Mouse (Mus musculus) liver, postnatal 0 days (tissue): ENCODE measurements at regions not wholly inside any gene's neighbourhood (a gene's known extent, or its start where the extent isn't known, plus 50 kb on each side); places are given as distances from the start of the nearest gene placed in this dataset.

Source experiments
- CTCF ChIP-seq: sonication (generic); IDR thresholded peaks from 2 replicates; pipeline ENCODE4 v1.5.1; 2016; ENCODE audit warnings: antibody characterized with exemption, low read depth
- EP300 ChIP-seq: IDR thresholded peaks from 2 replicates; pipeline ENCODE4 v1.6.1; 2016; ENCODE audit warnings: antibody characterized with exemption, low read depth, mild to moderate bottlenecking

DNA sequence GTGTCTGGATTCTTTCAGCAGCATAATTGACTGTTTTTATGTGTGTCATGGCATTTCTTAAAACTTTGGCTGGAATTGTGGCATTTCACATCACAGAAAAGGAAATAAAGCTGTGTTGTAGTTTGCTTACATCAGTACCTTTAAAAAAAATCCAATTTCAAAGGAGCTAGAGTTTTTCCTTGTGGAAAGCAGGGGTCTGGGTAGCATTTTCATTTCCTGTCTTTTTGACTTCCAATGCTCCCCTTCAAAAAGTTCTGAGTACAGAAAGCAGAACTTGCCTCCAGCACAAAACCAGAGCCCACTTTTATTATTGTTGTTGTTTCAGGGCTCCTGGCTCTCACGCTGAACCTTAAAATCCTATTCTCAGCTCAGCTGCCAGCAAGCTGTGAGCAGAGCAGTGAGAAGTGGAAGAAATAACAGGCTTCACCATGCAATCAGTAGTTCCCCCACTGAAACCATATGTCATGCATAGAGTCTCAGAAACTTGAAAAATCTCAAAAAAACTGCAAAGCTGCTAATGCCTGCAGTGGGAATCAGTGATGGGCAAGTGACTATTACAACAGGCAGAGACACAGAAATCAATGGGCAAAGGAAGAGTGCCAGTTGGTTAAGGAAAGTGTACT, 668.3 kb downstream of the Epha7 start:
- TF ChIP-seq CTCF = no peak
- TF ChIP-seq EP300 = no peak
